Mouse (Mus musculus): Measurements from ENCODE around the gene Angpt4. TPM values are rescaled to one million over a fixed set of nuclear protein-coding genes. Genes with fewer than 3 reads are reported as not detected.

Gene Angpt4
- polyA plus RNA-seq, 1 experiment from 2014 or later = 0.32 TPM

DNA sequence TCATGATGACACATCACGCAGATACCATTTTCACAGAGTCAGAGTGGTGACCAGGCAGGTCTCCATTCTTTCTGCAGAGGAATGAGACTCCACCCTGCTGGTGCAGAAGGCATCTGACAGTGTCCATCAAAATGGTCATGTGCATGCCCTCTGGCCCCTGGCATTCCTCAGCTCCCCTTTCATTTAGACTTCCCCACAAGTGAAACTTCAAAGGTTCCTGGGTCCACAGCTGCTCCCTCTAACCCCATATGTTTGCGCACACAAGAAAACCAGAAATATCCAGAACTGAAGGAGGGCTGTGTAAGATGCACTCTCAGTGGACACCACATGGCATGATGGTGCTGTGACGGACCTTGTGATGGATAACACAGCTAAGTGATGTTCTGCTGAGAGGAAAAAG is 32.4 kb upstream of the Angpt4 start:
- Histone ChIP-seq H3K4me2 (no peak overlapping the region), H3K27me3 (ENCODE audit: insufficient read depth, low read length) (no peaks in the 10 kb centered on the region), H3K27ac (ENCODE audit: low read depth) (no peak overlapping the region), H3K36me3 (ENCODE audit: insufficient read depth) (no peaks in the 10 kb centered on the region), H3K4me1 (ENCODE audit: insufficient read depth) (no peaks in the 10 kb centered on the region), H3K9ac (no peak overlapping the region), H3K4me3 (ENCODE audit: low read depth, low read length) (no peak overlapping the region), H3K9me3 (ENCODE audit: low read depth, low read length) (no peaks in the 10 kb centered on the region)
- DNase-seq (no peak), ATAC-seq (ENCODE audit: insufficient read depth) (no peak)
- TF ChIP-seq CTCF (IDR thresholded peaks at IDR 0.05; ENCODE audit: low read depth) = no peak
- WGBS = 66% methylated on average over 3 of the region's 3 CpGs

DNA sequence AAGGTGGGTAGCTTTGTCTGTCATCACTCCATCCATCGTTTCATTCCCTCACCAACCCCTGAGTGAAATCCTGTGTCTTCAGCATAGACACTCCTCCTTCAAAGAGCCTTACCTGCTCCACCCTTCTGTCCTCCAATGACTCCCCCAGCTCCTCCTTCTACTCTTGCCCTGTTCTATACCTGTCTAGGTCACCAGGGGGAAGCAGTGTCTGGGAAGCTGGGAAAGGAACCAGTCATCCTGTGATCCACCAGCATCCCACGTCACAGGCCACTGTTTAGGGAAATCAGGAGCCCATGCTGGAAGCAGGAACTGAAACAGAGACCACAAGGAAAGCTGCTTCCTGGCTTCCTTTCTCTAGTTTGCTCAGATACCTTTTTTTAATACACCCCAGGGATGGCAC is 31.2 kb upstream of the Angpt4 start:
- Histone ChIP-seq H3K27me3 (ENCODE audit: insufficient read depth, low read length) (no peaks in the 10 kb centered on the region), H3K36me3 (ENCODE audit: insufficient read depth) (no peaks in the 10 kb centered on the region), H3K4me2 (no peak overlapping the region), H3K4me1 (ENCODE audit: insufficient read depth) (no peaks in the 10 kb centered on the region), H3K27ac (ENCODE audit: low read depth) (no peak overlapping the region), H3K4me3 (ENCODE audit: low read depth, low read length) (no peak overlapping the region), H3K9ac (no peak overlapping the region), H3K9me3 (ENCODE audit: low read depth, low read length) (no peaks in the 10 kb centered on the region)
- ATAC-seq (ENCODE audit: insufficient read depth) = no peak
- 44% methylated on average over 2 of the region's 2 CpGs for WGBS
- no peak for TF ChIP-seq CTCF (IDR thresholded peaks at IDR 0.05; ENCODE audit: low read depth)
- no peak for DNase-seq

DNA sequence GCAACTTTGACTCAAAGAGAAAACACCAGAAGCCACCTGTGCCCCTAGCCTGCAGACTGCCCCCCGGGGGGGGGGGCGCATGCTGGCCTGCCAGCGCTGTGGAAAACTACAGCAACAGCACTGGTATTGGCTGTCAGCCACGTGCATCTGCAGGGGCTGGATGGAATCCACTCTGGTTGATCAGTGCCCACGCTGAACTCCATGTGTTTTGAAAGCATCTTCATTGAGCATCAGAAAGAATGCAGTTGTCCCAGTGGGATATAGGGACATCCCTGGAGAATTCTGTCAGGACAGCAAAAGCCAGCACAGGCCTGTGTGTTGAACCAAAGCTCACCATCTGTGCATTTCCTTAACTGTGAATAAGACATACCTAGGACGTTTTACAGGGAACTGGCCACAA is 20.0 kb upstream of the Angpt4 start:
- Histone ChIP-seq H3K4me2 (no peak overlapping the region), H3K27me3 (ENCODE audit: insufficient read depth, low read length) (no peaks in the 10 kb centered on the region), H3K27ac (ENCODE audit: low read depth) (no peak overlapping the region), H3K36me3 (ENCODE audit: insufficient read depth) (no peaks in the 10 kb centered on the region), H3K9ac (no peak overlapping the region), H3K4me1 (ENCODE audit: insufficient read depth) (no peaks in the 10 kb centered on the region), H3K4me3 (ENCODE audit: low read depth, low read length) (no peak overlapping the region), H3K9me3 (ENCODE audit: low read depth, low read length) (no peaks in the 10 kb centered on the region)
- WGBS = 43% methylated on average over 6 of the region's 6 CpGs
- DNase-seq (no peak), ATAC-seq (ENCODE audit: insufficient read depth) (no peak)
- no peak for TF ChIP-seq CTCF (IDR thresholded peaks at IDR 0.05; ENCODE audit: low read depth)

DNA sequence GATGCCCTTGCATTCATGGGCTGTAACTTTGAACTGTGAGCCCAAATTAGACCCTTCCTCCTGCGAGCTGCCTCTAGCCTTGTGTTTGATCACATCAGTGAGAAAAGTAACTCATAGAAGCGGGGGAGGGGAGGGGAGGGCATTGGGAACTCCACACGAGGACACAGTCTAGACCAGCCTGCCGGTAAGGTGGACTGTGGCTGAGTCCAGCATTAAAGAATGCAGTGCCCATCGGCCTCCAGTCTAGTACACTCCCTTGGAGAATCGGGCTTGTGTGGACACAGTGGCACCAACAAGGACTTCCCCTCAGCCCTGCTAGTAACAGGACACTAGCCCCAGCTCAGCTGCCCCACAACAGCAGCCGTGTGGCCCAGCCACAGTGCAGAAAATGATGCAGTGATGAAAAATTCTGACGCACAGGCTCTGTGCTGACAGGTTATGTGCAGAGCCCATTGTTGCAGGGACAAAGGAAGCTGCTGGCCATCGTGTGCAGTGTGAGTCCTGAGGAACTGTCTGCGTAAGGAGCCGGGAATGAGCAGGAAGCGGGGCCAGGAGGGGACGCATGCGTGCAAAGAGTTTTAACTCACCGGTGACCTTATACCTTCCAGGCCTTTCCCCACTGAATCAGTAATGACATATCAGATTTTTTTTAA is 17.8 kb upstream of the Angpt4 start:
- Histone ChIP-seq H3K27ac (ENCODE audit: low read depth) (no peak overlapping the region), H3K9ac (no peak overlapping the region), H3K4me3 (ENCODE audit: low read depth, low read length) (no peak overlapping the region), H3K4me1 (ENCODE audit: insufficient read depth) (no peaks in the 10 kb centered on the region), H3K36me3 (ENCODE audit: insufficient read depth) (no peaks in the 10 kb centered on the region), H3K9me3 (ENCODE audit: low read depth, low read length) (no peaks in the 10 kb centered on the region), H3K27me3 (ENCODE audit: insufficient read depth, low read length) (no peaks in the 10 kb centered on the region), H3K4me2 (no peak overlapping the region)
- ATAC-seq (ENCODE audit: insufficient read depth) (peak; percentile 35; the same call in 1 of the 2 replicates), DNase-seq (peak; percentile 16)
- no peak for TF ChIP-seq CTCF (IDR thresholded peaks at IDR 0.05; ENCODE audit: low read depth)
- WGBS = 40% methylated on average over 15 of the region's 15 CpGs

DNA sequence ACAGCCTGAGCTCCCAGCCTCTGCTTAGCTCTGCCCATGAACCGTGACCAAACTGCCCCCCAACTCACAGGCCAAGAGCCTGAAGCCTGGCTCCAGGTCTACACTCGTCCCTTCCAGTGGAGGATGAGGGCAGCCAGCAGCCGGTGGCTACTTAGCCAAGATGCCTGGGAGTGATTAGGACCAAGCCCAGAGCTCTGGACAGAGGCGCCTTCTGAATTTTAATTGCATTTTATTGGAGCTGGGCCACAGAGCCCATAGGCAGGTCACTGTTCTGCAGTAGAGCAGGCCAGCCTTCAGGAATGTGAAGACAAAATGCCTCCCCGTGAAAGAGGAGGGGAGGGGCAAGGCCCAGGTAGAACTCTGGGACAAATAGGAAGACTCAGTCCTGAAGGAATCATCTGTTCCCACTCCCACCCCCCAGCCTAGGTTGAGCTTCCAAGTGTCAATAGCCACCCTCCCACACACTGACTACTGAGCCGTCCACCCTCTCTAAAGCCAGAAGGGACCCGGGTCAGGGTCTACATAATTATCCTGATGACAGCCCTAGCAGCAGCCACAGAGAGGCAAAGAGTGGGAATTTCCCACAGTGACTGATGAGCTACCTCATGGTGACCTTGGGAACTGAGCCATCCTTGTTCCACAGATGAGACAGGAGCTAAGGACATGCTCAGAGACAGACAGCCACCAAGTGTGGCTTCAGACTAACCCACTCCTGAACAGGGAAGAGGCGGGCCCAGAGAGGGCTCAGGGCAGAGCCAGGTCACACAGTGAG is 16.6 kb upstream of the Angpt4 start:
- ATAC-seq (ENCODE audit: insufficient read depth) = no peak
- 69% methylated on average over 8 of the region's 8 CpGs for WGBS

DNA sequence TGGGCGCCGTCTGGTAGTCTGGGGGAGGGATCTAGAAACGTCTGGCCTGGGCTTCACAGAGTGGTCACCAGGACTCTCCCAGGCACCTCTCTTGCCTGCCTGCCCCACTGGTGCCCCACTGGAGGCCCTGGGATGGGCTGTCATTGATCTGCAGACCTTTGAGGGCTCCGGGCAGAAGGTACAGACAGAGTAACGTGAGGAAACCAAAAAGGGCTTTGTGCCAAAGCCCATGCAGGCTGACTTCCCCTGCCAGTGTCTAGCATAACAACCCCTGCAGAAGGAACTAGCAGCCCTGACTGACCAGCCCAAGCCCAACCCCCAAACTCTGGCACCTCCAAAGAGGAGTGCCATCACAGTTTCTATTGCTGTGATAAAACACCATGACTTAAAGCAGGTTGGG is 15.1 kb upstream of the Angpt4 start:
- Histone ChIP-seq H3K27ac (ENCODE audit: low read depth) (no peak overlapping the region), H3K36me3 (ENCODE audit: insufficient read depth) (no peaks in the 10 kb centered on the region), H3K27me3 (ENCODE audit: insufficient read depth, low read length) (no peaks in the 10 kb centered on the region), H3K9me3 (ENCODE audit: low read depth, low read length) (no peaks in the 10 kb centered on the region), H3K4me2 (no peak overlapping the region), H3K4me1 (ENCODE audit: insufficient read depth) (no peaks in the 10 kb centered on the region), H3K9ac (no peak overlapping the region), H3K4me3 (ENCODE audit: low read depth, low read length) (no peak overlapping the region)
- no peak for ATAC-seq (ENCODE audit: insufficient read depth)
- no peak for DNase-seq
- no peak for TF ChIP-seq CTCF (IDR thresholded peaks at IDR 0.05; ENCODE audit: low read depth)
- 77% methylated on average over 5 of the region's 5 CpGs for WGBS

More for the DNA sequence above, 16.6 kb upstream of the Angpt4 start:
- Histone ChIP-seq H3K9ac (no peak overlapping the region), H3K4me3 (ENCODE audit: low read depth, low read length) (no peak overlapping the region), H3K9me3 (ENCODE audit: low read depth, low read length) (no peaks in the 10 kb centered on the region), H3K36me3 (ENCODE audit: insufficient read depth) (no peaks in the 10 kb centered on the region), H3K27me3 (ENCODE audit: insufficient read depth, low read length) (no peaks in the 10 kb centered on the region), H3K27ac (ENCODE audit: low read depth) (no peak overlapping the region), H3K4me1 (ENCODE audit: insufficient read depth) (no peaks in the 10 kb centered on the region), H3K4me2 (no peak overlapping the region)
- no peak for TF ChIP-seq CTCF (IDR thresholded peaks at IDR 0.05; ENCODE audit: low read depth)
- no peak for DNase-seq

DNA sequence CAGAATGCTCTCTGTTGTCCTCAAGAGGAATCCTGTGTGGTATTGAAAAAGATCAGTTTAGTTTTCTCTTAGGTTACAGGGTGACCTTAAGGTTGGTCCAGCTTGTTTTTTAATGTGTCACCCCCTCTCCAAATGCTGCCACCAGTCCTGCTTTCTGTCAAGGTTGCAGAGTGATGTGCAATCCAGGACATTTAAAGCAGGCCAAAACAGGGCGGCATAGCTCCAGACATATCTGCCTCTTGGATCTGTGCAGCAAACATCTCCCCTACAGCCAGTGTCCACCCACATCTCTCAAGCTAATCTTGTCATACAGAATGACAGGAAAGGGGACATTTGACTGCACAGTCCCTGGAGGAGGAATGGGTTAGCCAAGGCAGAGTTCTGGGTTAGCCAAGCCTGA is 12.9 kb upstream of the Angpt4 start:
- H3K36me3 ChIP-seq (ENCODE audit: insufficient read depth) = no peaks in the 10 kb centered on the region
- TF ChIP-seq CTCF (IDR thresholded peaks at IDR 0.05; ENCODE audit: low read depth) = no peak
- no peaks in the 10 kb centered on the region for H3K4me1 ChIP-seq (ENCODE audit: insufficient read depth)
- H3K27me3 ChIP-seq (ENCODE audit: insufficient read depth, low read length) = no peaks in the 10 kb centered on the region
- H3K9me3 ChIP-seq (ENCODE audit: low read depth, low read length) = no peaks in the 10 kb centered on the region
- H3K27ac ChIP-seq (ENCODE audit: low read depth) = no peak overlapping the region
- DNase-seq (no peak), ATAC-seq (ENCODE audit: insufficient read depth) (no peak)
- 71% methylated on average over 1 of the region's 1 CpGs for WGBS
- H3K9ac ChIP-seq = no peak overlapping the region
- H3K4me3 ChIP-seq (ENCODE audit: low read depth, low read length) = no peak overlapping the region
- no peak overlapping the region for H3K4me2 ChIP-seq
